Mouse (Mus musculus) spleen, postnatal 4 days (tissue): ENCODE results near the gene Naa80.

Source experiments
- DNase-seq, 2 experiments: peaks; one replicate each; pipeline ENCODE4 v3.0.0; 2022; ENCODE audit warnings: low spot score in 2 of 2

Naa80 gene

GRCm38 (mm10) chr9:107578587-107578986 lies at the start of gene Naa80:
TSS of gene Naa80 (plus strand) at chr9:107578887.
- no peak for DNase-seq

- peak; percentile 87 to 91 for DNase-seq
Observed at GRCm38 (mm10) chr9:107533791-107534407, 44.8 kb upstream of the Naa80 start, which contains the start of gene Tmem115. TSS of gene Tmem115 (plus strand) at chr9:107533945.

DNA sequence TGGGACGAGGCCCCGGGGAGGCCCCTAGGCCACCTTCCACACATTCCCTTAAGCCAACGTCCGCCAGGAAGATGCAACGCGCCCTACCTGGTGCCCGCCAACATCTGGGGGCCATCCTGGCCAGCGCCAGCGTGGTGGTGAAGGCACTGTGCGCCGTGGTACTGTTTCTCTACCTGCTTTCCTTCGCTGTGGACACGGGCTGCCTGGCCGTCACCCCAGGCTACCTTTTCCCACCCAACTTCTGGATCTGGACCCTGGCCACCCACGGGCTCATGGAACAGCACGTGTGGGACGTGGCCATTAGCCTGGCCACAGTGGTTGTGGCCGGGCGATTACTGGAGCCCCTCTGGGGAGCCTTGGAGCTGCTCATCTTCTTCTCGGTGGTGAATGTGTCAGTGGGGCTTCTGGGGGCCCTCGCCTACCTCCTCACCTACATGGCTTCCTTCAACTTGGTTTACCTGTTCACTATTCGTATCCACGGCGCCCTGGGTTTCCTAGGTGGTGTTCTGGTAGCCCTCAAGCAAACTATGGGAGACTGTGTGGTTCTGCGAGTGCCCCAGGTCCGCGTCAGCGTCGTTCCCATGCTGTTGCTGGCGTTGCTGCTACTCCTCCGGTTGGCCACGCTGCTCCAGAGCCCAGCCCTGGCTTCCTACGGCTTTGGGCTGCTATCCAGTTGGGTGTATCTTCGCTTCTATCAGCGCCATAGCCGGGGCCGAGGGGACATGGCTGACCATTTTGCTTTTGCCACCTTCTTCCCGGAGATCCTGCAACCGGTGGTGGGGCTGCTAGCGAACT lies 44.1 kb upstream of the Naa80 start:
- peak; percentile 40 to 75 for DNase-seq

DNA sequence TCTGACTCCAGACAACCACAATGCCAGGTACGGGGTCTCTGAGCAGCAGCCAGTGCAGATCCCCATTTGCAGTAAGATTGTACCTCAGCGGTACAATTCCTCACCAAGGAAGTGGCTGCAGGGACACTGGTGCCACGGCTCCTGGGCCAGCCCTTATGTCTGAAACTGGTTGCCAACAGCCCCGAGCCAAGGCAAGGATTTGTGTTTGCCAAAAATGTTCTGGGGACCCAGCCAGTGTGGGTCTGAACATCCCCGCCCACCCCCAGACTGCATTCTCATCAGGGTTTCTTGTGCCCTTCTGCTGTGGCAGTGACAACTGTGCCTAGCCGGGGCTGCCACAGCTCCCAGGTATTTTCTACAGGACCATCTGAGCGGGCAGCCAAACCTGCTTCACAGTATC lies 40.5 kb upstream of the Naa80 start:
- DNase-seq: no peak

GRCm38 (mm10) chr9:107538711-107539110 lies 40.0 kb upstream of the Naa80 start:
- DNase-seq: no peak

- no peak for DNase-seq
Observed at GRCm38 (mm10) chr9:107539940-107540339, 38.7 kb upstream of the Naa80 start.

GRCm38 (mm10) chr9:107540420-107540819 lies 38.3 kb upstream of the Naa80 start:
- DNase-seq: no peak

DNA sequence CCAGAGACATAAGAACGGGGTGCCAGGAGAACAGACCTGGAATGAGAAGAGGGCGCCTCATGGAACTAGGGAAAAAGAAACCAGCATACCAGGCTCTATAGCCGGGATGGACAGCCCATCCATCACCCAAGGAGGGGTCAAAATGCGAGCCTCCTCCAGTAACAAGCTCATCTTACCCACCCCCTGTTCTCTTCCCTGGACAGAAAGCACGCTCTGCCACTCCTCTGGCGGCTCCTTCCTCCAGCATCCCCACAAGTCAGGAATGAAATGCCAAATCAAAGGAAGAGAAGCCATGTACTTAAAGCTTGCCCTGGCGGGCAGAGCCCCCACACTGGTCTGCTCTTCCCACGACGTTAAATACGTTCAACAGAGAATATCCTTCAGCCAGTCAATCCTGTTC lies 37.7 kb upstream of the Naa80 start:
- DNase-seq: no peak

GRCm38 (mm10) chr9:107541474-107542351 lies 37.0 kb upstream of the Naa80 start, which contains the start of the genes Cyb561d2 and Nprl2:
TSS of gene Cyb561d2 (minus strand) at chr9:107542193.
TSS of gene Nprl2 (plus strand) at chr9:107542226.
- DNase-seq: peak; percentile 89 to 92

DNA sequence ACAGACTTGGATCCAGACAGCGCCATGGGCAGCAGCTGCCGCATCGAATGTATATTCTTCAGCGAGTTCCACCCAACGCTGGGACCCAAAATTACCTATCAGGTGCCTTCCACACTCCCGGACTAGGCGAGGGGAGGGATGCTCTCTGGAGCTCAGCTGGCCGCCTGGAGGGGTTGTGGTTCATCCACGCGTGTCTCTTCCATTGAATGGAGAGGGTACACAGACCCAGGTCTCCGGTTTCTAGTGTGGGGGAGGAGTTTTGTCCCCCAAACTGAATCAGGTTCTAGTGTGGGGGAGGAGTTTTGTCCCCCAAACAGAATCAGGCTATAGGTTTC lies 36.4 kb upstream of the Naa80 start:
- no peak for DNase-seq

DNA sequence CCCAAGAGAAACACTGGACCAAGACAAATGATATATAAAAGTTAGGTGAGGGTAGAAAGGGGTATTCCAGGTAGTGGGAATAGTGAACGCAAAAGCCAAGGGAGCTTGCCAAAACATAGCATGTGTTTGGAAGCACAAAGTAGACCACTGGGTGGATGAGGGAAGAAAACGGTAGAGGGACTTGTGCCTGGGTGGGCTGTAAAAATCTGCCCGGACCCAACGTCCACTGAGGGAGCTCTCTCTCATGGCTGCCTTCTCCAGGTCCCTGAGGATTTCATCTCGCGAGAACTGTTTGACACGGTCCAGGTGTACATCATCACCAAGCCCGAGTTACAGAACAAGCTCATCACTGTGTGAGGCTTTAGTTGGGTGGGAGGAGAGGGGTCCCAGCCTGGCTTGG lies 36.0 kb upstream of the Naa80 start:
- no peak for DNase-seq

DNA sequence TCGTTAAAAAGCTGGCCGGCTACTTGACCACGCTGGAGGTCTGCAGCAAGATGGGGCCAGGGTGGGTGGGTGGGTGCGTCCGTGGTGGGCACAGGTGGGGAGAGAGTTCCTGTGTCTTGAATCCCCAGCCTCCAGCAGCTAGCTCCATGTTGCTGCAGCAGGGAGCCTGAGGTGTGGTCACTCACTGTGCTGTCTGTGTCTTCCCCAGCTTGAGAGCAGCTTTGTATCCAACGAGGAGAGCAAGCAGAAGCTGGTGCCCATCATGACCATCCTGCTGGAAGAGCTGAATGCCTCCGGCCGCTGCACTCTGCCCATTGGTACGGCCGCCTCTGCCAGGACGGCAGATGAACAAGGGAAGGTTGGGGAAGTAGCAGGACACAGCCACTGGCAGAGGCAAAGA lies 35.4 kb upstream of the Naa80 start:
- DNase-seq: no peak

DNA sequence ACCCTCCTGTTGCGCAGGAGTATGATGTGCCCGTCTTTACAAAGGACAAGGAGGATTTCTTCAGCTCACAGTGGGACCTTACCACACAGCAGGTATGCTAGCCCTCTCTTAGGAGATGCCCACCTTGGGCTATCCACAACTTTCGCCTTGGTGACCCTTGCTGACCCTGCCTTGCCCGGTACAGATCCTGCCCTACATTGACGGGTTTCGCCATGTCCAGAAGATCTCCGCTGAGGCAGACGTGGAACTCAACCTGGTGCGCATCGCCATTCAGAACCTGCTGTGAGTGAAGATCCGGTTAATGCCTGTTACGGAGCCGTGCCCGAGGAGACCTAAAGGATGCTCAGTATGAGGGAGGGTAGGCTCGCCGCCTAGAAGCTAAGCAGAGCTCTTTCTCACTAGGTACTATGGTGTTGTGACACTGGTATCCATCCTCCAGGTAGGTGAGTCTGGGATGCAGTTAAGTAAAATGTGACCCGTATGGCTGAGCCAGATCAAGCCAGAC lies 34.4 kb upstream of the Naa80 start:
- DNase-seq: no peak

GRCm38 (mm10) chr9:107544729-107545128 lies 34.0 kb upstream of the Naa80 start:
- DNase-seq: no peak

- no peak for DNase-seq
Observed at GRCm38 (mm10) chr9:107545199-107545598, 33.5 kb upstream of the Naa80 start.

DNA sequence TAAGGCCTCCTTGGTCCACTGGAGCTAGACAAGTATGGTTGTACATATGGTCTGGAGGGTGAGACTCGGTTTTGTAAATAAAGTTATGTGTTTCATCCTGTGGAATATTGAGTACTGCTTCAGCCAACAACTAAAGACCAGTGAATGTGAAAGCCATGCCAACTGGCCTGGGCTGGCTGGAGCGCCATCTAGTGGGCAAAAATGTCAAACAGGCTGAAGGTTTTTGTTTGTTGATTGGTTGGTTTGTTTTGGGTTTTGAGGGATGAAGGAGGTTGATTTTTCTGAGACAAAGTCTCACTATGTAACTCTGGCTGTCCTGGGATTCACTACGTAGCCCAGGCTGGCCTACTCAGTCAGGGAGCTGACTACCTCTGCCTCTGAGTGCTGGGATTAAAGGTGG lies 33.1 kb upstream of the Naa80 start:
- DNase-seq: peak; percentile 79 to 95

- DNase-seq: peak; percentile 85 to 90
Observed at GRCm38 (mm10) chr9:107547026-107547425, 31.7 kb upstream of the Naa80 start, which contains the start of gene Zmynd10. TSS of gene Zmynd10 (plus strand) at chr9:107547298.

DNA sequence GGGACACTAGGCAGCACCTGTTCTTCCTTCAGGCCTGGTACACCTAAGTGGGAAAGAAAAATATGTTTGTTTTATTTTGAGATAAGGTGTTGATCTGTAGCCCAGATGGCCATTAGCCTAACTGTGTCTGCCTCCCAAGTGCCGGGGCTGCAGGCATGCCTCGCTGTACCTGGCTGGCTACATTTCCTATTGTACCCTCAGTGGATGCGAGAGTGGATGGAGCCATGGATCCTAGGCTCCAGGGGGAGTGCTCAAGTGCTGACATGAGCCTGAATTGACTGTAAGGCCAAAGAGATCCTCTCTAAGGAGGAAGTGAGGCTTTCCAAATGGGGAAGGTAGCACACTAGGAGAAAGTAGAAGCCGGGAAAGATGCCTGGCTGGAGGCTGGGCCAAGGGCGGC lies 30.7 kb upstream of the Naa80 start:
- no peak for DNase-seq

DNA sequence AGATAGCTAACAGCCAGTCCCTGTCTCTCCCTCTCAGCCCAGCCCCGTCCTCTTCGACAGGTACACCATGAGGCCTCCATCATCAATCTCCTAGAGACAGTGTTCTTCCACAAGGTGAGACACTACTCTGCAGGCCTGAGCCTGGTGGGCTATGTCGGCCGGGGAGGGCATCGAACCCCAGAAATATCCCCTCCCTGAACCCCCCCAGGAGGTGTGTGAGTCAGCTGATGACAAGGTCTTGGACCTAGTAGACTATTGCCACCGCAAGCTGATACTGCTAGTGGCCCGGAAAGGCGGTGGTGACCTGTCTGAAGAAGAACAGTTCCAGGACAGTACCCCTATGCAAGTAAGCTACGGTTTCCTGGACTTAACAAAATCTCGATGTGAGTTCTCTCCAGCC lies 29.9 kb upstream of the Naa80 start:
- DNase-seq: no peak

DNA sequence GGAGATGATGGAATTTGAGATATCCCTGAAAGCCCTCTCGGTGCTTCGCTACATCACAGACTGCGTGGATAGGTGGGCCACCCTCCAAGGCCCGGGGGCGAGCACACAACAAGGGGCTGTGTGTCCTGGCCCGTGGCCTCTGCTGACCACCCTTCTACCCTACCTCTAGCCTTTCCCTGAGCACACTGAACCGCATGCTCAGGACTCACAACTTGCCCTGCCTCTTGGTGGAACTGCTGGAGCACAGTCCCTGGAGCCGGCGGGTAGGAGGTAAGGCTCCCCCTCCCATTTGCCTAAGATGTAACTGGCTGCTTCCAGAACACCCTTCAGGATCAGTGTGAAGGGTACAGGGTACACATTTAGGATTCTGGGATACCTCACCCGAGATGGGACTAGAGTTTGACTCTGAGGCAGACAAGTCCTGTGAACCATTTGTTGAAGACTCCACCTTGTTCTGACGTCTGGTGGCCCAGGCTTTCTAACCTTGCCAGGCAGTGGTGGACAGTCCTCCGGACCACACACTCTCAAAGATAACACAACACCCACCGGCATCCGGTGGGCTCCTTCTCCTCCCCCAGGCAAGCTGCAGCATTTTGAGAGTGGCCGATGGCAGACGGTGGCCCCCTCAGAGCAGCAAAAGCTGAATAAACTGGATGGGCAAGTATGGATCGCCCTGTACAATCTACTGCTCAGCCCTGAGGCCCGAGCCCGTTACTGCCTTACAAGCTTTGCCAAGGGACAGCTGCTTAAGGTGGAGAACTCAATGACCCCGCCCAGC lies 29.2 kb upstream of the Naa80 start:
- no peak for DNase-seq

DNA sequence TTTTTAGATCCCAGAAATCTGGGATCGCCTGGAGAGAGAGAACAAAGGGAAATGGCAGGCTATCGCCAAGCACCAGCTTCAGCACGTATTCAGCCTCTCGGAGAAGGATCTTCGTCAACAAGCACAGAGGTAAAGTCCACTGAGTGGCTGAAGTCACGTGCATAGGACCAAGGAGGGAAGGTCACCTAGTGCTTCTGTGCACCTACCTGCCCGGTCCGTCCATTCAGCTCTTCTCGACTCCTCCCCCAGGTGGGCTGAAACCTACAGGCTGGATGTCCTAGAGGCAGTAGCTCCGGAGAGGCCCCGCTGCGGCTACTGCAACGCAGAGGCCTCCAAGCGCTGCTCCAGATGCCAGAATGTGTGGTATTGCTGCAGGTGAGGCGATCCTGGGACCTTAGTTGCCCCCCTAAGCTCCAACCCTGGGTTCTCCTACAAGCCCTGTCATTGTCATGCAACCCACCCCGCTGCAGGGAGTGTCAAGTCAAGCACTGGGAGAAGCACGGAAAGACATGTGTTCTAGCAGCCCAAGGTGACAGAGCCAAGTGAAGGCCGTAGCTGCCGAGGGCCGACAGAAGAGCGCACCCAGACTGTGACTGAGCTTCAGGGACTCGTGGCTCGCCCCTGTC lies 28.1 kb upstream of the Naa80 start:
- DNase-seq: no peak
